Mouse (Mus musculus) neural tube, embryonic 13.5 days (tissue): ENCODE results near the gene Atp13a2. TPM values are rescaled to one million over a fixed set of nuclear protein-coding genes. Genes with fewer than 3 reads are reported as not detected.

Source experiments
- ATAC-seq: fragments of 200-750 bp; cut with Nextera tagmentation; 2 replicates; pipeline ENCODE4 v1.8.0; 2017; ENCODE audit warnings: low read depth, mild to moderate bottlenecking, moderate TSS enrichment, moderate library complexity
- H3K27ac ChIP-seq: fragments of 300-500 bp; sonication (generic); replicated peaks from 2 replicates; pipeline ENCODE4 v1.5.1; 2015; ENCODE audit warnings: moderate library complexity, mild to moderate bottlenecking, inconsistent platforms
- H3K27me3 ChIP-seq: fragments of 300-500 bp; sonication (generic); 2 replicates; pipeline ENCODE4 v1.6.1; 2015; ENCODE audit warnings: mild to moderate bottlenecking, inconsistent platforms
- H3K36me3 ChIP-seq: fragments of 300-500 bp; sonication (generic); 2 replicates; pipeline ENCODE4 v1.6.1; 2015; ENCODE audit warnings: mild to moderate bottlenecking, inconsistent platforms
- H3K4me1 ChIP-seq: fragments of 300-500 bp; sonication (generic); replicated peaks from 2 replicates; pipeline ENCODE4 v1.6.1; 2015; ENCODE audit warnings: inconsistent platforms
- H3K4me2 ChIP-seq: fragments of 300-500 bp; sonication (generic); 2 replicates; pipeline ENCODE4 v1.6.1; 2015; ENCODE audit warnings: inconsistent platforms, mild to moderate bottlenecking, moderate library complexity
- H3K4me3 ChIP-seq: fragments of 300-500 bp; sonication (generic); 2 replicates; pipeline ENCODE4 v1.5.1; 2015; ENCODE audit warnings: mild to moderate bottlenecking, inconsistent platforms
- H3K9ac ChIP-seq: fragments of 300-500 bp; sonication (generic); 2 replicates; pipeline ENCODE4 v1.6.1; 2015; ENCODE audit warnings: moderate library complexity, mild to moderate bottlenecking, inconsistent platforms
- H3K9me3 ChIP-seq: fragments of 300-500 bp; sonication (generic); 2 replicates; pipeline ENCODE4 v1.6.1; 2016; ENCODE audit warnings: inconsistent platforms
- WGBS: fragments of 180-500 bp; shearing (Covaris S2); methylation state at CpG from one replicate; pipeline ENCODE4 v1.1.7; 2015; 5-methylcytosine and 5-hydroxymethylcytosine counted together
- polyA plus RNA-seq: library from polyadenylated mRNA; unstranded; fragments of >200 nt; fragmentation: Nextera tagmentation; extraction: Ambion mirVana; gene quantifications from 2 replicates; pipeline ENCODE4 v1.2.1, GENCODE M21; 2015

Atp13a2 gene
- polyA plus RNA-seq = 133 and 144 TPM in 2 replicates

DNA sequence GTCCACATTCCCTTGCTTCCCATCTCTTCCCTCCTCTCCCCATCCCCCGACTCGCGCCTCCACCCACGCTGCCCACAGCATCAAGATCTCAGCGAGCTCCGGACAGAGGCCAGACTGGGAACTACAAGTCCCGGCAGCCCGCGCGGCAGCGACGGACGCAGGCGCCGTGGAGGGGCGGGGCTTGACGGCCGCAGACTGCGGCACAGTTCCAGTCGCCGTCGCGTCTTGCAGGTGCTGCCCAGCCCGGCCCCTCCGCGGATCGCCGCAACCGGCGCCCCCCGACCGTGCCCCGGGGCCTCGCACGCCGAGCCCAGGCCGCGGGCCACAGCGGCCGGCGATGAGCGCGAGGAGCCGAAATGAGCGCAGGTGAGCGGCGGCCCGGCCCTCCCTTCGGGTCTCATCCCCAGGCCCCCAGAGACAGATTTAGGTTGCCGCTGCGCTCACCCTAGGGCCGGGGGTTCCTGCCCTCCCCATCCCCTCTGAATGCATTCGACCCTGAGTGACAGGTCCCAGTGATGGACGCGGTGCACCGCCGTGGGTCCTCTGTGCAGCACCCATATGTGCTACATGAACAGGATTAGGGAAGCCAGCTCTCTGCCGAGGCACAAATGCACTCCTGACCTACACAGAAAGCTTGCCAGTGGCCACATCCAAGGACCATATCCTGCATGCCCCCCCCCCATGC is at the start of gene Atp13a2:
Gene Atp13a2 (plus strand): TSS at position 163 of the 685 bp plus-strand sequence.
- Histone ChIP-seq H3K4me3 (peak within 1 kb of the TSS; percentile 97), H3K36me3 (peaks cover 8% of the 10 kb centered on the region; the same call in 1 of the 2 replicates), H3K9ac (peak within 1 kb of the TSS; percentile 95), H3K27ac (peak within 1 kb of the TSS; percentile 88), H3K9me3 (no peaks in the 10 kb centered on the region), H3K27me3 (no peaks in the 10 kb centered on the region), H3K4me1 (peaks cover 57% of the 10 kb centered on the region), H3K4me2 (peak within 1 kb of the TSS; percentile 91)
- under 1% methylated on average over 56 of the region's 58 CpGs for WGBS
- peak; percentile 91 for ATAC-seq

- ATAC-seq = no peak
- no peak overlapping the region for H3K4me2 ChIP-seq
- no peaks in the 10 kb centered on the region for H3K27me3 ChIP-seq
- H3K4me3 ChIP-seq = no peak overlapping the region
- H3K36me3 ChIP-seq = no peaks in the 10 kb centered on the region
- H3K27ac ChIP-seq = no peak overlapping the region
- no peak overlapping the region for H3K9ac ChIP-seq
- no peaks in the 10 kb centered on the region for H3K9me3 ChIP-seq
- no peaks in the 10 kb centered on the region for H3K4me1 ChIP-seq
- WGBS = 87% methylated on average over 12 of the region's 12 CpGs
These were observed 42.3 kb upstream of the Atp13a2 start for GRCm38 (mm10) chr4:140944356-140944755.

GRCm38 (mm10) chr4:140944961-140945442 is 41.7 kb upstream of the Atp13a2 start:
- Histone ChIP-seq H3K9me3 (no peaks in the 10 kb centered on the region), H3K4me2 (no peak overlapping the region), H3K4me1 (no peaks in the 10 kb centered on the region), H3K36me3 (no peaks in the 10 kb centered on the region), H3K4me3 (no peak overlapping the region), H3K27me3 (no peaks in the 10 kb centered on the region), H3K9ac (no peak overlapping the region), H3K27ac (no peak overlapping the region)
- WGBS = 82% methylated on average over 5 of the region's 5 CpGs
- ATAC-seq = no peak

DNA sequence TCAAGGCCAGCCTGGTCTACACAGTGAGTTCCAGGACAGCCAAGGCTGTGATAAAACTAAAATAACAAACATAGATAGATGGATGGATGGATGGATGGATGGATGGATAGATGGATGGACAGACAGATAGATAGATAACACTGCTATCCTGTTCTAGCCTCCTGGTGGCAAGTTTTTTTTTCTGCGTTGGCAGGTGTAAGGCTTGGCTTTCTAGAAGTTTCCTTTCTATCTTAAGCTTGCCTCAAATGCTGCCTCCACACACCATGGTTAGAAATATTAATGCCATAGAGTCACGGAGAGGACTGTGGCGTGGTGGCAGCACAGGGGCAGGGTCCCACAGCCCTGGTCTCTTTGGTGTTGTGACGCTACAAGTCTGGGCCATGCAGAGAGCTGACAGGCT is 41.1 kb upstream of the Atp13a2 start:
- H3K9ac ChIP-seq = no peak overlapping the region
- no peak overlapping the region for H3K4me2 ChIP-seq
- no peaks in the 10 kb centered on the region for H3K36me3 ChIP-seq
- ATAC-seq = no peak
- H3K4me1 ChIP-seq = no peaks in the 10 kb centered on the region
- no peaks in the 10 kb centered on the region for H3K9me3 ChIP-seq
- H3K4me3 ChIP-seq = no peak overlapping the region
- no peaks in the 10 kb centered on the region for H3K27me3 ChIP-seq
- 86% methylated on average over 4 of the region's 4 CpGs for WGBS
- no peak overlapping the region for H3K27ac ChIP-seq

DNA sequence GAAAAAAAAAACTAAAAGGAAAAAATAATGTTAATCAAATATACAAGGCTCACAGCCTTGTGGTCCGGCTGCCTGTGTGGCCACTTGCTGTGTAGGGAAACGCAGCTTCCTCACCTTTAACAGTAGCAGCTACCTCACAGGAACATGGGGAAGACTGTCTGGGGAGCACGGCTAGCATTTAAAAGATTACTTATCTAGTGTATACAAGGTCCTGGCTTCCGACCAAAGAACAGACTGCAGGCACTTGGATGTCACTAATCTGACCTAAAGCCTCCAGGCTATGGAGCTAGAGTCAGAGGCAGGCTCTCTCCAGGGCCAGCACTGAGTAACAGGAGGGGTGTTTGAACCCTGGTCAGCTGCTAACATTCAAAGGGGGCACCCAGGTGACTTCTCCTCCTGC is 40.6 kb upstream of the Atp13a2 start:
- H3K4me1 ChIP-seq = no peaks in the 10 kb centered on the region
- H3K36me3 ChIP-seq = no peaks in the 10 kb centered on the region
- no peak overlapping the region for H3K4me3 ChIP-seq
- no peak overlapping the region for H3K9ac ChIP-seq
- H3K4me2 ChIP-seq = no peak overlapping the region
- H3K27me3 ChIP-seq = no peaks in the 10 kb centered on the region
- WGBS = 80% methylated on average over 4 of the region's 4 CpGs
- H3K27ac ChIP-seq = no peak overlapping the region
- no peak for ATAC-seq
- H3K9me3 ChIP-seq = no peaks in the 10 kb centered on the region

DNA sequence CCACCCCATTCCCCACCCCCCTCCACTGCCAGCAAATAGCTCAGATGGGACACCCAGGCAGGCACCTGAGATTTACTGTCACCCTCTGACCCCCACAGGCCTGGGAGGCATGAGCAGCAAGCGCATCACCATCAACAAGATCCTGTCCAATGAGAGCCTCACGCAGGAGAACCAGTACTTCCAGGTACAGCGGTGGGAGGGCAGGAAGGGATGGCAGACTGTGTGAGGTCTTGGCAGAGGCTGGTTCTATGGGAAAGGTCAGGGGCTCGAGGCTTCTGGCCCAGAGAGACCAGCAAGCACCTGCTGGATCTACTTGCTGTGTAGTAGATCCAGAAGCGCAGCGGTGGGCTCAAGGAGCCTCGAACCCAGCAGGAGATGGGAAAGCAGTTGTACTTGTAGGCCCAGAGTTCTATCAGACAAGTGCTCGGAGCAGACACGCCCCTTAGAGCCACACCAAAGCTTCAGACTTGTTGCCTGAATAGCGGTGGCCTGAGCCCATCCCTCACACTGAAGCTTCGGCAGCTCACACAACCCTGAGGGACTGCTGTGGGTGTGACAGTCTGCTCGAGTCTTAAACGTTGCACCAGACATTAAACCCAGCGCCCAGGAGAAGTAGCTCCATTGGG is 40.0 kb upstream of the Atp13a2 start:
- ATAC-seq = no peak
- 75% methylated on average over 14 of the region's 14 CpGs for WGBS
- no peaks in the 10 kb centered on the region for H3K36me3 ChIP-seq

DNA sequence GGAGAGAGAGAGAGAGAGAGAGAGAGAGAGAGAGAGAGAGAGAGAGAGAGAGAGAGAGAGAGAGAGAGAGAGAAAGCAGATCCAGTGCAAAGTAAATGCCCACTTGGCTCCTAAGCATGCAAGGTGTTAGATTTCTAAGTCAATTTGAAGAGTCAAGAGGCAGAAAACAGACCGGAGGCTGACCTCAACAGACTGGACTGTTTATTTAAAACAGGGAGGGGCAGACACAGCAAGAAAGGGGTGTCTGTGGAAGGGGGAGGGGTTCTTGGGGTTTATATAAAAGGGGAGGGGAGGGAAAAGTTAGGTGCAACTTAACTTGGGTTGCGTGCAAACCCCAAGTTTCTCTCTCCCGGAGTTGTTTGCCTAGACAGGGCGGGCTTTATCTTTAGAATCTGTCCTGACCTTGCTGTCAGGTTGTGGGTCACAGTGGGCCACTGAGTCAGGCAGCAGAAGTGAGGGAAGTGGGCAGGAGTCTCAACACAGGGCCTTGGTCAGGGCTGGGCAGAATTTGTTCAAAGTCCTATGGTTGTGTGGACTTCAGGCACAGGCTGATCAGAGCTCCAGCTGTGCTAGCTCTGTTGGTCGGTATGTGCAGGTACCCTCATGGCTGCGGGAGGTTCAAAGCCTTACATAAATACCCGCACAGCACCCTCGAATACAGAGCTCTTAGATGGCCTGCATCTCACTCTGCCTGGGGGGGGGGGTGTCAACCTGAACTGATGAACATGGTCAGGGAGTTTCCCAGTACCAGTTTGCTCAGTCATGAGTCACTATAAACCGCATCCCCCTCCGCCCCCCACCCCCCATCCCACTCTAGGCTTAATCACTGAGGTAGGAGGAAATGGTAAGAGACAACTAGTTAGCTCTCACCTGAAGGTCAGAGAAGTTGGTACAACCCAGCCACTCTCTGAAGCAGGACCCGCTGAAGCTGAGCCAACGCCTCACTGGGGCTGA is 38.9 kb upstream of the Atp13a2 start:
- no peak for ATAC-seq
- no peak overlapping the region for H3K4me3 ChIP-seq
- WGBS = 88% methylated on average over 12 of the region's 12 CpGs

More for the DNA sequence above, 40.0 kb upstream of the Atp13a2 start:
- Histone ChIP-seq H3K9ac (no peak overlapping the region), H3K27me3 (no peaks in the 10 kb centered on the region), H3K27ac (no peak overlapping the region), H3K4me1 (no peaks in the 10 kb centered on the region), H3K4me3 (no peak overlapping the region), H3K4me2 (no peak overlapping the region), H3K9me3 (no peaks in the 10 kb centered on the region)

GRCm38 (mm10) chr4:140948481-140948880 is 38.2 kb upstream of the Atp13a2 start:
- Histone ChIP-seq H3K4me2 (no peak overlapping the region), H3K4me1 (no peaks in the 10 kb centered on the region), H3K36me3 (no peaks in the 10 kb centered on the region), H3K9me3 (no peaks in the 10 kb centered on the region), H3K9ac (no peak overlapping the region), H3K27me3 (no peaks in the 10 kb centered on the region), H3K27ac (no peak overlapping the region), H3K4me3 (no peak overlapping the region)
- ATAC-seq = no peak
- 90% methylated on average over 6 of the region's 6 CpGs for WGBS

More for the DNA sequence above, 38.9 kb upstream of the Atp13a2 start:
- H3K4me1 ChIP-seq = no peaks in the 10 kb centered on the region
- no peak overlapping the region for H3K27ac ChIP-seq
- no peaks in the 10 kb centered on the region for H3K9me3 ChIP-seq
- no peak overlapping the region for H3K4me2 ChIP-seq
- no peaks in the 10 kb centered on the region for H3K36me3 ChIP-seq
- H3K9ac ChIP-seq = no peak overlapping the region
- H3K27me3 ChIP-seq = no peaks in the 10 kb centered on the region

DNA sequence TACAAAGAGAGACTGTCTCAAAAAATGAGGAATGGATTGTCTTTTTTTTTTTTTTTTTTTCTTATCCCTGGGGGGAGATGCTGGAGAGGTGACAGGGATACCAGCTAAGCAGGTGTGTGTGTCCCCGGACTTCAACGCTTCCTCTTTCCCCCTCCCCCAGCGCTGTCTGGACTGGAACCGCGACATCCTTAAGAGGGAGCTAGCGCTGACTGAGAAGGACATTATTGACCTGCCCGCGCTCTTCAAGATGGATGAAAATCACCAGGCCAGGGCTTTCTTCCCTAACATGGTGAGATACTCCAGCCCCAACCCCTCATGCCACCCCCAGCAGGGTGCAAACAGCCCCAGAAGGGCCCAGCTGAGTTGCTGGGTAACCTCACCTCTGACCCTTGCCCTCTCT is 37.6 kb upstream of the Atp13a2 start:
- H3K9ac ChIP-seq = no peak overlapping the region
- H3K27me3 ChIP-seq = no peaks in the 10 kb centered on the region
- H3K4me1 ChIP-seq = no peaks in the 10 kb centered on the region
- no peaks in the 10 kb centered on the region for H3K36me3 ChIP-seq
- no peak overlapping the region for H3K4me3 ChIP-seq
- 86% methylated on average over 8 of the region's 8 CpGs for WGBS
- no peaks in the 10 kb centered on the region for H3K9me3 ChIP-seq
- ATAC-seq = no peak
- H3K27ac ChIP-seq = no peak overlapping the region
- H3K4me2 ChIP-seq = no peak overlapping the region

GRCm38 (mm10) chr4:140949616-140950015 is 37.1 kb upstream of the Atp13a2 start:
- no peaks in the 10 kb centered on the region for H3K9me3 ChIP-seq
- H3K9ac ChIP-seq = no peak overlapping the region
- 87% methylated on average over 16 of the region's 16 CpGs for WGBS
- H3K4me2 ChIP-seq = no peak overlapping the region
- no peaks in the 10 kb centered on the region for H3K36me3 ChIP-seq
- ATAC-seq = no peak
- H3K4me3 ChIP-seq = no peak overlapping the region
- no peaks in the 10 kb centered on the region for H3K27me3 ChIP-seq
- H3K27ac ChIP-seq = no peak overlapping the region
- H3K4me1 ChIP-seq = no peaks in the 10 kb centered on the region

GRCm38 (mm10) chr4:140950574-140950973 is 36.1 kb upstream of the Atp13a2 start:
- Histone ChIP-seq H3K4me2 (no peak overlapping the region), H3K36me3 (no peaks in the 10 kb centered on the region), H3K27me3 (peaks cover 5% of the 10 kb centered on the region; the same call in 1 of the 2 replicates), H3K9me3 (no peaks in the 10 kb centered on the region), H3K4me3 (no peak overlapping the region), H3K27ac (no peak overlapping the region), H3K9ac (no peak overlapping the region), H3K4me1 (no peaks in the 10 kb centered on the region)
- 65% methylated on average over 3 of the region's 3 CpGs for WGBS
- no peak for ATAC-seq
